Mouse (Mus musculus) neural tube, embryonic 14.5 days (tissue): ENCODE measurements around the gene Bok. TPM values are rescaled to one million over a fixed set of nuclear protein-coding genes. Genes with fewer than 3 reads are reported as not detected.

Experiments
- ATAC-seq: fragments of 200-750 bp; cut with Nextera tagmentation; 2 replicates; pipeline ENCODE4 v1.8.0; 2017; ENCODE audit warnings: low read depth, mild to moderate bottlenecking, moderate TSS enrichment, moderate library complexity
- H3K27ac ChIP-seq: fragments of 300-500 bp; sonication (generic); 2 replicates; pipeline ENCODE4 v1.5.1; 2014; ENCODE audit warnings: low read depth, mild to moderate bottlenecking, control low read depth, low read length, moderate library complexity, mixed read lengths
- H3K27me3 ChIP-seq: fragments of 300-500 bp; sonication (generic); 2 replicates; pipeline ENCODE4 v1.6.1; 2014; ENCODE audit warnings: low read length; ENCODE audit not compliant: control insufficient read depth, insufficient read depth
- H3K36me3 ChIP-seq: fragments of 300-500 bp; sonication (generic); 2 replicates; pipeline ENCODE4 v1.6.1; 2014; ENCODE audit warnings: low read length, mixed read lengths; ENCODE audit not compliant: control insufficient read depth, insufficient read depth
- H3K4me1 ChIP-seq: fragments of 300-500 bp; sonication (generic); 2 replicates; pipeline ENCODE4 v1.6.1; 2014; ENCODE audit warnings: low read length; ENCODE audit not compliant: control insufficient read depth, insufficient read depth
- H3K4me2 ChIP-seq: fragments of 300-500 bp; sonication (generic); 2 replicates; pipeline ENCODE4 v1.6.1; 2014; ENCODE audit warnings: mild to moderate bottlenecking, low read depth, low read length, control low read depth
- H3K4me3 ChIP-seq: fragments of 300-500 bp; sonication (generic); 2 replicates; pipeline ENCODE4 v1.5.1; 2014; ENCODE audit warnings: low read depth, low read length, control low read depth, mixed read lengths
- H3K9ac ChIP-seq: fragments of 300-500 bp; sonication (generic); replicated peaks from 2 replicates; pipeline ENCODE4 v1.6.1; 2014; ENCODE audit warnings: low read depth, mild to moderate bottlenecking, control low read depth, low read length, mixed read lengths
- H3K9me3 ChIP-seq: fragments of 300-500 bp; sonication (generic); 2 replicates; pipeline ENCODE4 v1.6.1; 2016; ENCODE audit warnings: low read length; ENCODE audit not compliant: control insufficient read depth
- WGBS: fragments of 180-500 bp; shearing (Covaris S2); extraction: QIAGEN DNeasy Blood & Tissue Kit; methylation state at CpG from one replicate; pipeline ENCODE4 v1.1.7; 2014; 5-methylcytosine and 5-hydroxymethylcytosine counted together
- polyA plus RNA-seq: library from polyadenylated mRNA; unstranded; fragments of >200 nt; fragmentation: Nextera tagmentation; extraction: Ambion mirVana; gene quantifications from 2 replicates; pipeline ENCODE4 v1.2.1, GENCODE M21; 2014

The Bok gene
- polyA plus RNA-seq, 1 experiment from 2014 or later: 82.7 TPM

GRCm38 (mm10) chr1:93724623-93725022 is 39.2 kb downstream of the Bok start:
- Histone ChIP-seq H3K4me3 (no peak overlapping the region), H3K4me1 (no peaks in the 10 kb centered on the region), H3K4me2 (no peak overlapping the region), H3K27me3 (no peaks in the 10 kb centered on the region), H3K27ac (no peak overlapping the region), H3K36me3 (peaks cover 6% of the 10 kb centered on the region; the same call in 1 of the 2 replicates), H3K9me3 (no peaks in the 10 kb centered on the region), H3K9ac (no peak overlapping the region)
- ATAC-seq: no peak
- WGBS: 88% methylated on average over 3 of the region's 3 CpGs

GRCm38 (mm10) chr1:93725665-93726064 is 40.2 kb downstream of the Bok start:
- ATAC-seq: no peak
- no peaks in the 10 kb centered on the region for H3K4me1 ChIP-seq
- no peaks in the 10 kb centered on the region for H3K27me3 ChIP-seq
- no peak overlapping the region for H3K9ac ChIP-seq
- no peaks in the 10 kb centered on the region for H3K9me3 ChIP-seq
- H3K4me2 ChIP-seq: no peak overlapping the region
- no peak overlapping the region for H3K4me3 ChIP-seq
- WGBS: 87% methylated on average over 5 of the region's 5 CpGs
- H3K27ac ChIP-seq: no peak overlapping the region
- H3K36me3 ChIP-seq: peaks cover 6% of the 10 kb centered on the region; the same call in 1 of the 2 replicates

GRCm38 (mm10) chr1:93726116-93726515 is 40.7 kb downstream of the Bok start:
- Histone ChIP-seq H3K9ac (no peak overlapping the region), H3K27ac (no peak overlapping the region), H3K4me3 (no peak overlapping the region), H3K9me3 (no peaks in the 10 kb centered on the region), H3K4me1 (no peaks in the 10 kb centered on the region), H3K27me3 (no peaks in the 10 kb centered on the region), H3K36me3 (peaks cover 6% of the 10 kb centered on the region; the same call in 1 of the 2 replicates), H3K4me2 (no peak overlapping the region)
- 84% methylated on average over 3 of the region's 3 CpGs for WGBS
- no peak for ATAC-seq

- Histone ChIP-seq H3K9ac (no peak overlapping the region), H3K4me1 (peaks cover 4% of the 10 kb centered on the region; the same call in 1 of the 2 replicates), H3K27me3 (no peaks in the 10 kb centered on the region), H3K36me3 (peaks cover 6% of the 10 kb centered on the region; the same call in 1 of the 2 replicates), H3K27ac (no peak overlapping the region), H3K4me3 (no peak overlapping the region), H3K4me2 (no peak overlapping the region), H3K9me3 (no peaks in the 10 kb centered on the region)
- 78% methylated on average over 3 of the region's 3 CpGs for WGBS
- 0 out of 2 replicates have a peak, but pooled peaks have one; percentile 32 for ATAC-seq
These were observed 41.5 kb downstream of the Bok start for GRCm38 (mm10) chr1:93726974-93727373.

- WGBS: 90% methylated on average over 5 of the region's 5 CpGs
- no peak overlapping the region for H3K9ac ChIP-seq
- peak; percentile 20; the same call in 1 of the 2 replicates for ATAC-seq
- H3K4me1 ChIP-seq: peaks cover 6% of the 10 kb centered on the region; the same call in 1 of the 2 replicates
- no peaks in the 10 kb centered on the region for H3K9me3 ChIP-seq
- no peak overlapping the region for H3K4me2 ChIP-seq
- H3K36me3 ChIP-seq: no peaks in the 10 kb centered on the region
- no peaks in the 10 kb centered on the region for H3K27me3 ChIP-seq
- no peak overlapping the region for H3K4me3 ChIP-seq
- H3K27ac ChIP-seq: no peak overlapping the region
These were observed 45.6 kb downstream of the Bok start for GRCm38 (mm10) chr1:93731103-93731502.

- peak; percentile 68 for ATAC-seq
- WGBS: 14% methylated on average over 3 of the region's 3 CpGs
- H3K9ac ChIP-seq: no peak overlapping the region; the same call in 1 of the 2 replicates
These were observed 46.4 kb downstream of the Bok start for GRCm38 (mm10) chr1:93731880-93732281.

GRCm38 (mm10) chr1:93735859-93736258 is 50.4 kb downstream of the Bok start:
- no peak for ATAC-seq

More at GRCm38 (mm10) chr1:93731880-93732281, 46.4 kb downstream of the Bok start:
- H3K36me3 ChIP-seq: no peaks in the 10 kb centered on the region
- H3K27ac ChIP-seq: peak overlapping the region; percentile 48
- peaks cover 6% of the 10 kb centered on the region; the same call in 1 of the 2 replicates for H3K4me1 ChIP-seq
- peak overlapping the region; percentile 24; the same call in 1 of the 2 replicates for H3K4me2 ChIP-seq
- no peaks in the 10 kb centered on the region for H3K9me3 ChIP-seq
- no peaks in the 10 kb centered on the region for H3K27me3 ChIP-seq
- H3K4me3 ChIP-seq: no peak overlapping the region

GRCm38 (mm10) chr1:93737711-93738110 is 52.3 kb downstream of the Bok start:
- WGBS: 99% methylated on average over 5 of the region's 5 CpGs

More at GRCm38 (mm10) chr1:93735859-93736258, 50.4 kb downstream of the Bok start:
- H3K4me2 ChIP-seq: no peak overlapping the region
- H3K27ac ChIP-seq: no peak overlapping the region
- H3K4me3 ChIP-seq: no peak overlapping the region
- H3K9ac ChIP-seq: no peak overlapping the region
- H3K9me3 ChIP-seq: no peaks in the 10 kb centered on the region
- H3K36me3 ChIP-seq: no peaks in the 10 kb centered on the region
- WGBS: 95% methylated on average over 3 of the region's 3 CpGs
- H3K4me1 ChIP-seq: peaks cover 6% of the 10 kb centered on the region; the same call in 1 of the 2 replicates
- no peaks in the 10 kb centered on the region for H3K27me3 ChIP-seq

GRCm38 (mm10) chr1:93740671-93741070 is 55.2 kb downstream of the Bok start:
- H3K9me3 ChIP-seq: no peaks in the 10 kb centered on the region
- no peaks in the 10 kb centered on the region for H3K27me3 ChIP-seq
- no peaks in the 10 kb centered on the region for H3K4me1 ChIP-seq
- no peak for ATAC-seq
- WGBS: 88% methylated on average over 2 of the region's 2 CpGs
- H3K36me3 ChIP-seq: no peaks in the 10 kb centered on the region
- no peak overlapping the region for H3K4me3 ChIP-seq
- H3K27ac ChIP-seq: no peak overlapping the region
- no peak overlapping the region for H3K4me2 ChIP-seq
- H3K9ac ChIP-seq: no peak overlapping the region

More at GRCm38 (mm10) chr1:93737711-93738110, 52.3 kb downstream of the Bok start:
- ATAC-seq: no peak
- Histone ChIP-seq H3K4me3 (no peak overlapping the region), H3K27ac (no peak overlapping the region), H3K4me1 (no peaks in the 10 kb centered on the region), H3K9me3 (no peaks in the 10 kb centered on the region), H3K9ac (no peak overlapping the region), H3K36me3 (no peaks in the 10 kb centered on the region), H3K27me3 (no peaks in the 10 kb centered on the region), H3K4me2 (no peak overlapping the region)
